Mouse (Mus musculus): ENCODE measurements at regions not wholly inside any gene's neighbourhood (a gene's known extent, or its start where the extent isn't known, plus 50 kb on each side); places are given as distances from the start of the nearest gene placed in this dataset.

- no peak for ATAC-seq
- WGBS: 90% methylated on average over 4 of the region's 4 CpGs
- no peaks in the 10 kb centered on the region for H3K4me1 ChIP-seq (replicated peaks)
- H3K9me3 ChIP-seq: no peaks in the 10 kb centered on the region
- no peak overlapping the region for H3K9ac ChIP-seq (replicated peaks)
- H3K27ac ChIP-seq: no peak overlapping the region
- H3K4me2 ChIP-seq (replicated peaks): no peak overlapping the region
- no peak overlapping the region for H3K4me3 ChIP-seq (replicated peaks)
- H3K36me3 ChIP-seq: no peaks in the 10 kb centered on the region
- no peaks in the 10 kb centered on the region for H3K27me3 ChIP-seq
Observed at GRCm38 (mm10) chr1:149672571-149672970, 288.5 kb downstream of the Pla2g4a start.

GRCm38 (mm10) chr1:149672117-149672516 lies 289.0 kb downstream of the Pla2g4a start:
- Histone ChIP-seq H3K9ac (replicated peaks) (no peak overlapping the region), H3K4me1 (replicated peaks) (no peaks in the 10 kb centered on the region), H3K27ac (no peak overlapping the region), H3K4me3 (replicated peaks) (no peak overlapping the region), H3K9me3 (no peaks in the 10 kb centered on the region), H3K4me2 (replicated peaks) (no peak overlapping the region), H3K36me3 (no peaks in the 10 kb centered on the region), H3K27me3 (no peaks in the 10 kb centered on the region)
- 70% methylated on average over 2 of the region's 2 CpGs for WGBS
- ATAC-seq: no peak

- Histone ChIP-seq H3K4me3 (replicated peaks) (no peak overlapping the region), H3K4me2 (replicated peaks) (no peak overlapping the region), H3K4me1 (replicated peaks) (no peaks in the 10 kb centered on the region), H3K36me3 (no peaks in the 10 kb centered on the region), H3K9ac (replicated peaks) (no peak overlapping the region), H3K27ac (no peak overlapping the region), H3K27me3 (no peaks in the 10 kb centered on the region), H3K9me3 (no peaks in the 10 kb centered on the region)
- 52% methylated on average over 3 of the region's 3 CpGs for WGBS
- no peak for ATAC-seq
Observed at GRCm38 (mm10) chr1:149671091-149671490, 290.0 kb downstream of the Pla2g4a start.

Measured in midbrain, embryonic 13.5 days (tissue).